Mouse (Mus musculus) hindlimb bud, embryonic 11.5 days (tissue): ENCODE measurements around the gene Gm5890.
"Not testable (repeated sequence)": the region's sequence is repeated elsewhere in the genome, so short reads cannot be mapped to it uniquely, and the experiment has no call there.

ENCODE experiments used
- DNase-seq: peaks from one replicate; pipeline ENCODE4 v3.0.0-alpha.2; 2012; ENCODE audit warnings: low read depth, low spot score; ENCODE audit errors: extremely low spot score

Gene Gm5890

DNA sequence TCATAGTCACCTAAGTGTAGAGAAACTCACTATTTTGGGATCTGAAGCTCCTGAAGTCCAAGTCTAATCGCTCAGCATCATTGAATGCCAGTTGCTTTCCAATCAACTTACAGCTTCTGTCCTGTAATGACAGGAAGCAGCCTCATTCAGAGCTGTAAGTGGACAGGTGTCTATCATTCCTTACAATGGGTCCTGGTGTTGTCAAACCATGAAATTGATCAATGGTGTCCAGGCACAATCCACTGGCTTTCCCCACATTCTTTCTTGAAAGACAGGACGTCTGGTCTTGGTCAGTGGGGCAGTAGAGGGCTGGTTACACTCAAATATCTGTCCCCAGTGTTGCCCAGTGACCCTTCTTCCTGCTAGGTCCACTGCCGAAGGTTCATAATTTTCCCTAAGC, at the start of gene Gm5890:
Gm5890 (minus strand) TSS at position 101 of the 400 bp plus-strand sequence.
- not testable (repeated sequence) for DNase-seq

GRCm38 (mm10) chr7:20233728-20234127, 28.9 kb downstream of the Gm5890 start, which contains the start of gene Gm4498:
Gm4498 (minus strand) TSS chr7:20233828.
- DNase-seq: not testable (repeated sequence)
